Mouse (Mus musculus) kidney, adult 2 months (tissue): ENCODE results near the gene Tcl1.
"Not testable (repeated sequence)": the region's sequence is repeated elsewhere in the genome, so short reads cannot be mapped to it uniquely, and the experiment has no call there.

ENCODE experiments used
- CTCF ChIP-seq: fragments of 200-500 bp; conservative IDR thresholded peaks from 2 replicates; pipeline ENCODE4 v1.5.1; 2011; ENCODE audit warnings: low read depth, mild to moderate bottlenecking, control low read depth, low read length, moderate library complexity, mixed read lengths; ENCODE audit not compliant: insufficient read depth, insufficient read length
- POLR2A ChIP-seq: fragments of 200-500 bp; IDR thresholded peaks from one replicate; pipeline ENCODE4 v1.6.1; 2011; ENCODE audit warnings: low read depth, low read length, control low read depth

DNA sequence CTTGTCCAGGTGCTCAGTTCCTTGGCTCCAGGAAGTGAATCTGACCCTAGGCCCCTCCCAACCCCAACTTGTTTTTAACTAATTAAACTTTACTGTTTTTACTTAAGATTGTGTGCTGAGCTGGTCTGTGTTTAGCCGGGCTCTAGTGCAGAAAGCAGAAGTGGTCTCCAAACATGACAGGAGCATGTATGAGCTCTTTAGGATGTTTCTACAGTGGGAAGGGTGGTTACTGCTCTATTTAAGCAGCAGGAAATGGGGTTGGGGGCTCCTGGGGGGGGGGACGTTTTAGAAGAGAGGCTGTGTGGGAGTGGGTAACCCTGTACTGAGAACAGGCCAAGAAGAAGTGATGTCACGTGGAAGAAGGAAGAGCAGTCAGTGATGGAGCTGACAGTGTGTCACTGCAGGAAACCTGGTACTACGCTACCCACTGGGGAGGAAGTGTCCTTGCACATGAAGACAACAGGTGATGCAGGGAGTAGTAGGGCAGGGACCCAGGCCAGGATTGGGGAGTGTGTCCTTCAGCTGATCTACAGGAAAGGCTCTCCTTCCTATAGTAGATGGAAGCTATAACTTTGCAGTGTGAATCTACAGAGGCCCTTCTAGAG, 41.5 kb downstream of the Tcl1 start:
- TF ChIP-seq CTCF, POLR2A: not testable (repeated sequence)
